Mouse (Mus musculus) urinary bladder, adult 2 months (tissue): ENCODE measurements around the gene Zdhhc14. TPM values are rescaled to one million over a fixed set of nuclear protein-coding genes. Genes with fewer than 3 reads are reported as not detected.
"Not testable (repeated sequence)": the region's sequence is repeated elsewhere in the genome, so short reads cannot be mapped to it uniquely, and the experiment has no call there.

Experiments
- DNase-seq: peaks from one replicate; pipeline ENCODE4 v3.0.0; 2022; ENCODE audit warnings: low spot score
- polyA plus RNA-seq: library from polyadenylated mRNA; depleted of rRNA; stranded (reverse); fragments of >200 nt; gene quantifications from 2 replicates; pipeline ENCODE4 v1.2.3, GENCODE M21; 2012

Gene Zdhhc14
- polyA plus RNA-seq, 1 experiment = 4.8 TPM

DNA sequence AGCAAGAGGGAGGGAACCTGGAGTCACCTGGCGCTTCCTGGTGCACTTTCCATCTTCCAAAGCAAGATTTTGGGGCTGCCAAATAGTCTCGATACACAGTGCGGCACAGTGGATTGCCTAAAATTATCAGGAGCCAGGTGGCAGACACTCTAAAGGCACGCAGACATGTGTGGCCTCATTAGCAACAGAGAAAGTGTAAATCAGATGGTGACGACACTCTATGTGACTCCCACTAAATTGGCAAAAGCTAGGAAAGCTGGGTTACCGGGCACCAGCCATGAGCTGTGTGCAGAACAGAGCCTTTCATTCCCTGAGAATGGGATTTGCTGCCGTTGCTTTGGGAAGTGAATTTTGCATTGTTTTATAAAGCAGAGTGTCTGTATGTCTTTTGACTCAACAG, 115.0 kb downstream of the Zdhhc14 start:
- DNase-seq = no peak

DNA sequence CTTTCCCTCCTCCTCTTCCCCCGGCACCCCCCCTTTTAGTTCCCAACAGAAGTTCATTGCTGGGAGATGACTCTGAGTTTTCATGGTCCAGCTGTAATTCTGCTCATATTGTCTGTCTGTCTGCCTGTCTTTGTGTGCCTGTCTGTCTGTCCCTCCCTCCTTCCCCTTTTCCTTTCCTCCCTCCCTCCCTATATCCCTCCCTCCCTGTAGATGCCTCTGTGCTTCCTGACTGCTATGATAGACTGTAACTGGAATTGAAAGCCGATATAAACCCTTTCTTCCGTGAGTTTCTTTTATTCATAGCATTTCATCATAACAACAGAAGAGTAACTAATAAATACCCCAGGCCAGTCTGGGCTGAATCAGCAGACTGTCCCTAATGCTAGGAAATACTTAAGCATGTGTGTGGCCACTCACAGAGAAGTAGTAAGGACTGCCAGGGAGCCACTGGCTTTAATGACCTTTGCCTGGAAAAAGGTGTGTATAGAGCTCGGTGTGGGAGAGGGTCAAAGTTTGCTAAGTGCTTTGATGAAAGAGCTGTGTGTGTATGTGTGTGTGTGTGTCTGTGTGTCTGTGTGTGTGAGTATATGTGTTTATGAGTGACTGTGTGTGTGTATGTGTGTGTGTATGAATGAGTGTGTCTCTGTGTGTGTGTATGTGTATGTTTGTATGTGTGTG, 117.7 kb downstream of the Zdhhc14 start:
- DNase-seq = no peak

DNA sequence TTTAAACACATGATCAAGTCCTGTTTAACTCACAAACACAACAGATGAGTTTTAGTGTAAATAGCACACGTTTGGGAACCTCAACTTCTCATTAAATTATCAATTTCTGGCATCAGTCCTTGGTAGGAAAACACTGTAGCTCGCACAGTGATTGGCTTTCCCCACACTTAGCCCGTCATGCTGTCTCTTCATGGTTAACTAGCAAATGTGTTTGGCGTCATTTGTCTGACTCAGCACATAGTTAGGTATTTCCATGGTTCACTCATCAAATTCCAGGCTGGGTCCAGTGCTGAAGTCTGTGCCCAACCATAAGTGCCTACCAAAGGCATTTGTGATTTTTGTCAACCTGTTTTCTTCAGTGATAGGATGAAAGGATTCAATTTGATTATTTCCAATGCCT, 119.9 kb downstream of the Zdhhc14 start:
- no peak for DNase-seq

- no peak for DNase-seq
Observed at GRCm38 (mm10) chr17:5614771-5615318, 122.5 kb downstream of the Zdhhc14 start.

DNA sequence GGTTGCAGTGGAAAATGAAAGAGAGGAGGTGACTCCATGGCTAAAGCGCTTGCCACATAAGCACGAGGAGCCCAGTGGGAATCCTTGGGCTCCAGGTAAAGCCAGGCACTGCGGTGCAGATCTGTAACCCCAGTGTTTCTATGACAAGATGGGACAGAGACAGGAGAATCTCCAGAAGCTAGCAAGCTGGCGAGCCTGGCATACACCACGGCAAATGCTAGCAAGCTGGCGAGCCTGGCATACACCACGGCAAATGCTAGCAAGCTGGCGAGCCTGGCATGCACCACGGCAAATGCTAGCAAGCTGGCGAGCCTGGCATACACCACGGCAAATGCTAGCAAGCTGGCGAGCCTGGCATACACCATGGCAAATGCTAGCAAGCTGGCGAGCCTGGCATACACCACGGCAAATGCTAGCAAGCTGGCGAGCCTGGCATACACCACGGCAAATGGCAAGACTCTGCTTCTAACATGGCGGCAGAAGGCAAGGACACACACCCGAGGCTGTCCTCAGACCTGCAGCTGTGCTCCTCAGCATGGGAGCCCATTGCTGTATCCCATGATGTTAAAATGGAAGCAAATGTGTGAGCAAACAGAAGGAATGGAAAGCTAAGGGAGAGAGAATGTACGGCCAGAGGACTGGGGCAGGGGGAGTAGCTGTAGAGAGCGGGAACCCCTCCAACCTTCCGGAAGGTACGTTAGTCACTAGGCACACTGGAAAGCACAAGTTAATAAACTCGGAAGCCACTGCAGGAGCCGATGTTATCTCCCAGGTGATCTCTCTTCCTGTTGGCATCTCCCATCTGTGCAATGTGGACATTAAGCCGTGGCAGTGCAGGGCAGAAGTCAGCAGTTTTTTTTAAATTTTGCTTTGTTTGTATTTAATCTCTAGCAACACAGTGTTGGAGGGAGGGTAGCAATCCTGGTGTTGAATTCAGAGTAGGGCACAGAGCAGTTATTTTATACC, 129.6 kb downstream of the Zdhhc14 start:
- DNase-seq = no peak

- no peak for DNase-seq
Observed at GRCm38 (mm10) chr17:5622764-5623163, 130.4 kb downstream of the Zdhhc14 start.

- peak; percentile 25 for DNase-seq
Observed at GRCm38 (mm10) chr17:5623181-5623580, 130.8 kb downstream of the Zdhhc14 start.

- not testable (repeated sequence) for DNase-seq
Observed at GRCm38 (mm10) chr17:5624815-5625214, 132.5 kb downstream of the Zdhhc14 start.

DNA sequence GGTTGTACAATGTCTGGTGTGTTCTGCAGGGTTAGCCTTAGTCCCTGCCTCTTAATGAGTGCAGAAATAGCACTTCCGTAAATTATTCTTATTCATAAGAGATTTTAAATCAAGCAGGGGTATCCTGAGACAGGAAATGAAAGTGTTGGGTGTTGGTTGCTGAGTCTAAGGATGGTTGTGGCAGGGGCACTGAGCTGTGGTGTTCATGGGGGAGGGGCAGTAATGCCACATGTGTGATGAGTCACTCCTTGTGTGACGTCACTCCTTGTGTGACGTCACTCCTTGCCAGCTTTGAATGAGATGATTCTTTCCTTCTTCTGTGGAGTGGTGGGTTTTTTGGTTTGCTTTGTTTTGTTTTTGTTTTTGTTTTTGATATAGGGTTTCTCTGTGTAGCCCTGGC, 134.0 kb downstream of the Zdhhc14 start:
- DNase-seq = no peak

DNA sequence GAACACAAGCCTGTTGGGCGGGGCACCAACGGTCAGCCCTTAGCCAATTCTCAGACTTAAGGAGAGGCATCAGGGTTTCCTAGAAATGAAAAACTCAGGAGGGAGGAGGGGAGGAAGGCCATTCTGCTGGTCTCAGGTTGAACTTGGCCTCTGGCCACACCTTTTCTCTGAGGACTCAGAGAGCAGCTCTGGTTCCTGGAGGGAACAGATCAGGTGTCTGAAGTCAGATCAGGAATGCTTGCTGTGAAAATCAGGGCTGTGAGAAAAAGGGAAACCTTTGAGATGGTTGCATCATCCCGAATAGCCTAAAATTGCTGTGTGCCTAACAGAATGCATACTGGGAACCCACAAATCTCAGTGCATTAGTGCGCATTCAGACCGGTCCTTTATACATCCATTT, 135.3 kb downstream of the Zdhhc14 start:
- DNase-seq = no peak

- DNase-seq = no peak
Observed at GRCm38 (mm10) chr17:5629651-5630050, 137.3 kb downstream of the Zdhhc14 start.

DNA sequence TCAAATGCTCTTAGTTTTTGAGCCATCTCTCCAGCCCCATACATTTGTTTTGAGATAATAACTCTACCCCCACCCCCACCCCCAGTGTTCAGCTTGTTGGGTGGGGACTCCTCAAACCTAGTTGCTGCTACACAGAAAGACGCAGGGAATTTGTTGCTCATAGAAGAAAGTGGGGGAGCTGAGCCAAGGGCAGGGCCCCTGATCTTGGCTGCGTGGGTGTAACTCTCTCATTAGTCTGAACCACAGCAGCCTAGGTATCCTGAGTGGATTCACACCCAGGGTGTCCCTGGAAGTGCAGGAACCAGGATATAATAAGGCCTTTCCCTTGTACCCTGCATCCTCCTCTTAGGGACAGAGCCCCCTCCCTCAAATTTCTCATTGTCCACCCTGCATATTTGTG, 142.9 kb downstream of the Zdhhc14 start:
- no peak for DNase-seq

GRCm38 (mm10) chr17:5641436-5641835, 149.1 kb downstream of the Zdhhc14 start:
- no peak for DNase-seq

DNA sequence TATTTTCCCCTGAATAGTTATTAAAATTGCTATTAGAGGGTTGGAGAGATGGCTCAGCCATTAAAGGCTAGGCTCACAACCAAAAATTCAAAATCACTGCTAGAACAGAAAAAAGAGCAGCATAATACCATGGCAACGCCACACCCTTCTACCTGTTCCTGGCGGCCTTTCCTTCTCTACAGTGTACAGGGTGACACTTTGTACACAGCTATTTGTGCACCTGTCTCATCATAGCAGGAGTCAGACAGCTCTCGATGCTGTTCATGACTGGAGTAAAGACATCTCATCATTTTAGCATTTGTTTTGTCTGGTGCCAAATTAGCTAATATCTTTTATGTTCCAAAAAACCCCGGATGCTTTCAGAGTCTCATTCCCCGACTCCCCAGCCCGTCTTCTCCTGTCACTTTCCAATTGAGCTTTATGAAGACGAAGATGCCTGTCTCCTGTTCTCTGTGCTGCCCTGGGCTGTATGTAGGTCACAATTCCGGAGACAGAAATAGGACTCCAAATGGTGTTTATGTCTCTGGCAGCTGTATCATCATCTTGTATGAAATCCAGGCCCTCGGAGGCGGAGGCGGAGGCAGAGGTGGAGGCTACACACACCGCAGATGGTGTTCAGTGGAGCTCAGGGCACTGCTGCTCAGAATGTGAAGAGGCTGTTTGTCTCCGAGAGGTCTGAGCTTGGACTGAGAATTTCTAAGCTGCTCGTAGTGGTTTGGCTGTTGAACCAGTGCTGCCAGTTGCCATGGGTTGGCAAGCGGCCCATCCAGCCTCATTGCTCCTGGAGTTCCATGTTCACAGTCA, 150.8 kb downstream of the Zdhhc14 start:
- DNase-seq = no peak

GRCm38 (mm10) chr17:5650124-5650523, 157.8 kb downstream of the Zdhhc14 start:
- no peak for DNase-seq

DNA sequence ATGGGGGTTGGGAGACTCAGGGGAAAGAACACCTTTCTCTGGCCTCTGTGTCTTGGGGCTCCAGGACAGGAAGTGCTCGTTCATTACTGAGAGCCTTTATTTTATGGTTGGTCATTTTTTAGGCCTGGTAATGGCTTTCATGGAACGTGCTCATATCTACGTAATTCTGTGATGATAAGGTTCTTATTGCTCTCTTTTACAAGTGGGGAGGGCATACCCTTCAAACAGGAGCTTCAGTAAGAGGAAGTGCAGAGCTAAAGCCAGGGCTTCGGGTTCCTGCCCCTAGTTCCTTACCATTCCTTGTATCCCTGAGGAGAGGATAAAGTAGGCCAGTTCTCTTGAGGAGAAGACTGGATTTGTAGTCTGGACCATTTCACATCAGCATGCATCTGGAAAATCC, 158.3 kb downstream of the Zdhhc14 start:
- no peak for DNase-seq

DNA sequence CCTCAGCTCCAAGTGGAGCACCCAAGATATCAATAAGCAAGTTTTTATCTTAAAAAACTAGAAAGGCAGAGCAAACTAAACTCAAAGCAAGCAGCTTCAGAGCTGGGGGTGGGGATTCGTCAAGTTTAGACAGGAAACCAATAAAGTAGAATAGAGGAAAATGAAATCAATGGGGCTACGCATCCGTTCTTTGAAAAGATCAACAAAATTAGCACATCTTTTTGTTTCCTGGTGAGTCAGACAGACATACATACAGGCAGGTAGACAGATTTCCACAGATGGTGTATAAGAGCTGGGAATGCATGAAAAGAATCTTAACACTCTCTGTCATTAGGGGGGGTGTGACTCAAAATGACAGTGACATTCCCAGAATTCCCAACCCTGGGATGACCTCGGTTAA, 159.2 kb downstream of the Zdhhc14 start:
- no peak for DNase-seq

- no peak for DNase-seq
Observed at GRCm38 (mm10) chr17:5653981-5654380, 161.6 kb downstream of the Zdhhc14 start.

GRCm38 (mm10) chr17:5655536-5655935, 163.2 kb downstream of the Zdhhc14 start:
- no peak for DNase-seq

DNA sequence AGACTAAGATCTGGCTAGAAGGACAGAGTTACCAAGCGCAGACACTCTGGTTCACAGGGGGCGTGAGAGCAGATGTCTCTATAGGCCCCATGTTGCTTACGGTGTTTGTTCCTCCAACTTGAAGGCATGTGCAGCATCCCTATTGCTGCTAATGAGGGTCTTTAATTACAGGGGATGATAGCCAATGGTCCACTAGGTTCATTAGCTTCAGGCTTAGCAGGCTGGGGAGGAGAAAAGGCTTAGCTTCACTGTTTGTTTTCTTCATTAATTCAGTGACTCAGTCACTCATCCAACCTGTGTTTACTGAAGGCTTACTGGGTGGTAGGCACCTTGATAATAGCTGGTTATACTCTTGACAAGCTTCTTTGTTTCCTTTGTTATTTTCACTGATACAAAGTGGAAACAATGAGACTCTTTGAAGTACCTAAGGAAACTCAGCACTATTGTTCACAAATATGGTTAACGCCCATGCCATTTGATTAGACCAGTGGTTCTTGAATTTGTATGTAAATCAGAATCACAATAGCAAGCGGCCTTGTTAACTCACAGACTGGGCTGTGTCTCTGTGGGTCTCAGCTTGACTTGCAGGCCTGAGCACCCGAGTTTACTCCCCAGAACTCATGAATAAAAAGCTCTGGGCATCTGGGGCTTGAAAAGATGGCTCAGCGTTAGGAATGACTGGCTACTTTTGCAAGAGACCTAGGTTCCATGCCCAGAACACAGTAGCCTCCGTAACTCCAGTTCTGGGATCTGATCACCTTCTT, 168.1 kb downstream of the Zdhhc14 start:
- DNase-seq = no peak

DNA sequence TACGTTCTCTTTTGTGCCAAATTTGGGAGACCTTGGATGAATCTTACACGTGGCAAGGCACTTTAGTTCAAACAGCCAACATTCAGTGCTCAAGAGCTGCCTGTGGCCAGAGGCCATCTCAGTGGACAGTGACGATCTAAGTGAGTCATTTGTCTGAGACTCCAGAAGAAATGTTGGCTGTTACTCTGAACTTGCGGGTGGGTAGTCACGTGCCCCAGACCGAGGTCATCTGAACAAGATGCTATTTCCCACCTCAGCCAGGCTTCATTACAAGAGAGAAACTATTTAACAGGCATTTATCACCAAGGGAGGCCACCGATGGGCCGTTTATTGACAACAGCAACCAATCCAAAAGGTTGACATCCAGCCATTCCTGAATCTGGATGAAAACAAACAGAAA, 174.3 kb downstream of the Zdhhc14 start:
- DNase-seq = no peak
